In the genomic region with DNA sequence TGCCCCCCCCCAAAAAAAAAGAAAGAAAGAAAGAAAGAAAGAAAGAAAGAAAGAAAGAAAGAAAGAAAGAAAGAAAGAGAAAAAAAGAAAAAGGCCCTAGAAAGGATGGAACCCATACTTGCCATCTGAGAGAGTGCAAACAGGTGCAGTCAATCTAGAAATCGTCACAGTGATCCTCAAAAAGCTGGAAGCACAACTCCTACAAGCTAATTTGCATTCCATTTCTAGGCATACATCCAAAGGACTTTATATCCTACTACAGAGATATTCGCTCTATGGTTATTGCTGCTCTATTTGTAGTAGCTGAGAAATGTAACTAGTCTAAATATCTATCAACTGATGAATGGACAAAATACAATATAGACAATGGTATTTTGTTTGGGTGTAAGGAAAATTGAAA, we compare ENCODE assay signal across 17 mouse cellular contexts.
"Had no signal": no experiment of that assay in that cellular context is flagged by ENCODE, and none has a peak within 500 bp of the region (broad histone marks: within the 10 kb centered on the region; RNA-seq: fewer than 3 reads in every experiment).

No protein-coding gene starts in this region.

- DNase-seq: gastrocnemius, postnatal 14 days; gastrocnemius, postnatal 36 days; heart, adult 11 months; heart, adult 2 months; heart, postnatal 14 days; heart, postnatal 36 days; kidney, adult 11 months; kidney, adult 2 months; kidney, adult 9 months; kidney, postnatal 14 days; kidney, postnatal 36 days; layer of hippocampus, adult 9-11 months; layer of hippocampus, postnatal 36 days; left cerebral cortex, postnatal 4 days had no signal

- ATAC-seq: hindbrain, postnatal 0 days; intestine, embryonic 16.5 days; liver, embryonic 12.5 days had no signal
